Mouse (Mus musculus) hindbrain, embryonic 14.5 days (tissue): ENCODE measurements around the gene Eif4g3. TPM values are rescaled to one million over a fixed set of nuclear protein-coding genes. Genes with fewer than 3 reads are reported as not detected.

Experiments
- ATAC-seq: fragments of 200-750 bp; cut with Nextera tagmentation; 2 replicates; pipeline ENCODE4 v1.8.0; 2017; ENCODE audit warnings: moderate number of reproducible peaks, mild to moderate bottlenecking, moderate TSS enrichment, moderate library complexity; ENCODE audit not compliant: low FRiP score
- DNase-seq: peaks from one replicate; pipeline ENCODE4 v3.0.0-alpha.2; 2015; ENCODE audit warnings: low spot score
- H3K27ac ChIP-seq: fragments of 300-500 bp; sonication (generic); 2 replicates; pipeline ENCODE4 v1.5.1; 2014; ENCODE audit warnings: mild to moderate bottlenecking, moderate library complexity
- H3K27me3 ChIP-seq: fragments of 300-500 bp; sonication (generic); 2 replicates; pipeline ENCODE4 v1.6.1; 2014; ENCODE audit warnings: mild to moderate bottlenecking, low read length, mixed read lengths; ENCODE audit not compliant: control insufficient read depth, insufficient read depth
- H3K36me3 ChIP-seq: fragments of 300-500 bp; sonication (generic); replicated peaks from 2 replicates; pipeline ENCODE4 v1.6.1; 2014; ENCODE audit not compliant: control insufficient read depth, insufficient read depth
- H3K4me1 ChIP-seq: fragments of 300-500 bp; sonication (generic); replicated peaks from 2 replicates; pipeline ENCODE4 v1.6.1; 2014; ENCODE audit warnings: antibody characterized with exemption, low read length, mixed read lengths; ENCODE audit not compliant: control insufficient read depth, insufficient read depth
- H3K4me2 ChIP-seq: fragments of 300-500 bp; sonication (generic); replicated peaks from 2 replicates; pipeline ENCODE4 v1.6.1; 2014; ENCODE audit warnings: mild to moderate bottlenecking, moderate library complexity
- H3K4me3 ChIP-seq: fragments of 300-500 bp; sonication (generic); replicated peaks from 2 replicates; pipeline ENCODE4 v1.5.1; 2014; ENCODE audit warnings: mild to moderate bottlenecking, low read length
- H3K9ac ChIP-seq: fragments of 300-500 bp; sonication (generic); 2 replicates; pipeline ENCODE4 v1.6.1; 2014
- H3K9me3 ChIP-seq: fragments of 300-500 bp; sonication (generic); 2 replicates; pipeline ENCODE4 v1.6.1; 2016; ENCODE audit warnings: low read length; ENCODE audit not compliant: control insufficient read depth
- WGBS: fragments of 180-500 bp; shearing (Covaris S2); extraction: QIAGEN DNeasy Blood & Tissue Kit; methylation state at CpG from one replicate; pipeline ENCODE4 v1.1.7; 2014; 5-methylcytosine and 5-hydroxymethylcytosine counted together
- polyA plus RNA-seq: library from polyadenylated mRNA; unstranded; fragments of >200 nt; fragmentation: Nextera tagmentation; extraction: Ambion mirVana; gene quantifications from 2 replicates; pipeline ENCODE4 v1.2.1, GENCODE M21; 2014

The Eif4g3 gene
- polyA plus RNA-seq, 1 experiment from 2014 or later, result 65.3 TPM

DNA sequence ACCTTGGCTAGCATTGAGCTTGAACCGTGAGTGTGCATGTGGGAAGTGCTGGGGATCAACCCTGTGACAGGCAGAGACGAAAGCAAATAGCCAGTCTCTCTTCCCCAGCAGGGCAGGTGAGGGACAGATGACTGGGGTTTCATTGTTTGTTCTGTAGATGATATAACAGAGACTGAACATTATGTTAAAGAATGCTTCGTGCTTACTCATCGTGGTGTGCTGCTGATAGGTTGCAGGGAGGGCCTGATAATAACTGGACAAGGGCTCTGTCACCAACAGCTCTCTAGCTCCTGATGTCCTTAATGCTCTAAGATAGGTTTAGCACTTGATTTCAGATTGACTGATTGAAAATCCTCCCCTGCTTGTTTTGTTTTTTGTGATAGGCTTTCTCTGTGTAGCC, 23.1 kb downstream of the Eif4g3 start:
- Histone ChIP-seq H3K9ac (no peak overlapping the region), H3K4me2 (no peak overlapping the region), H3K4me3 (no peak overlapping the region), H3K27me3 (no peaks in the 10 kb centered on the region), H3K27ac (no peak overlapping the region), H3K4me1 (peaks cover 29% of the 10 kb centered on the region), H3K36me3 (peaks cover 36% of the 10 kb centered on the region), H3K9me3 (no peaks in the 10 kb centered on the region)
- ATAC-seq (no peak), DNase-seq (no peak)
- WGBS, result 87% methylated on average over 4 of the region's 4 CpGs

DNA sequence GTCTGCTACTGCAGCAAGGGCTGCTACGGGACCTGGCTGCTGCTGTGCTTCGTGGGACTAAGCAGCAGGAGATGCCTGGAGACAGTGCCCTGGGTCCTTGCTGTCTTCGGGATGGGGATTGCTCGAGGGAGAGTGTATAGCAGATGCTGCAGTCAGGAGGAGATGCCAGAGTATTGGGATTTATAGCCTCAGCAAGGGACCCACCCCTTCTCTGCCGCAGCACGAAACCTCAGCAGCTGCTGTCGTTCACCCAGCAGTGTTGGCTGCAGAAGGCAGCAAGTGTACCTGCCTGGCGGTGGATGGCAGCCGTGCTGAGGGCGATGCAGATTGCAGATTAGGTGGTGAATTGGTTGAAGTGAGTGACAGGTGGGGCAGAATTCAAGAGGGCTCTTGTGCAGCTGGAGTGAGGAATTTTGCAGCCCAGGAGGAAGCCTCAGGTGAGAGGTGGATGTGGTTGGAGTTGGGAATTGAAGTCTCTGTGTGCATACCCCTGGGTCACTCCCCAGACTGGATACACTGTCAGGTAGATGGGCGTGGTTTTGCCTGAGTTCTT, 24.3 kb downstream of the Eif4g3 start:
- WGBS, result 62% methylated on average over 11 of the region's 11 CpGs
- peak overlapping the region; percentile 69 for H3K27ac ChIP-seq
- H3K4me3 ChIP-seq, result no peak overlapping the region
- H3K36me3 ChIP-seq, result peaks cover 36% of the 10 kb centered on the region
- DNase-seq (no peak), ATAC-seq (no peak)
- no peak overlapping the region for H3K4me2 ChIP-seq
- H3K27me3 ChIP-seq, result no peaks in the 10 kb centered on the region
- no peak overlapping the region for H3K9ac ChIP-seq
- H3K4me1 ChIP-seq, result peaks cover 35% of the 10 kb centered on the region
- no peaks in the 10 kb centered on the region for H3K9me3 ChIP-seq

DNA sequence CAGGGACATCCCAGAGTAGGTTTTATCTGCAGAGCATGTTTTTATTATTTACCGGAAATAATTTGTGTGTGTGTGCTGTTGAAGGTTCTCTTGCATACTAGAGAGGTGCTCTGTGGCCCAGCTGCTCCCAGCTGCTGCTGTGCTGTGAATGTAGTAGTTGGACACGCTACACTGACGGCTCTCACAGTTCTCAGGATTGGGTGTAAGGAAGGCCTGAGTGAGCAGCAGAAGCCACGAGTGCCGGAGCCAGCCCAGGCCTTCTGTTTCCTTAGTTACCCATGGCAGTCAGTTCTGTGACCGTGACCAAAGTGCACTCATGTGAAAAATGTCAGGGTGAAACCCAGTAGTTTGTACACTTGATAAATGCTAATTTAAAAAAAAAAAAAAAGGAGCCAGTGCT, 25.2 kb downstream of the Eif4g3 start:
- Histone ChIP-seq H3K27ac (0 out of 2 replicates have a peak overlapping the region, but pooled peaks have one; percentile 69), H3K4me1 (peaks cover 35% of the 10 kb centered on the region), H3K9me3 (no peaks in the 10 kb centered on the region), H3K36me3 (peaks cover 36% of the 10 kb centered on the region), H3K4me3 (no peak overlapping the region), H3K4me2 (no peak overlapping the region), H3K9ac (no peak overlapping the region), H3K27me3 (no peaks in the 10 kb centered on the region)
- no peak for DNase-seq
- ATAC-seq, result no peak
- WGBS, result 29% methylated on average over 6 of the region's 6 CpGs

DNA sequence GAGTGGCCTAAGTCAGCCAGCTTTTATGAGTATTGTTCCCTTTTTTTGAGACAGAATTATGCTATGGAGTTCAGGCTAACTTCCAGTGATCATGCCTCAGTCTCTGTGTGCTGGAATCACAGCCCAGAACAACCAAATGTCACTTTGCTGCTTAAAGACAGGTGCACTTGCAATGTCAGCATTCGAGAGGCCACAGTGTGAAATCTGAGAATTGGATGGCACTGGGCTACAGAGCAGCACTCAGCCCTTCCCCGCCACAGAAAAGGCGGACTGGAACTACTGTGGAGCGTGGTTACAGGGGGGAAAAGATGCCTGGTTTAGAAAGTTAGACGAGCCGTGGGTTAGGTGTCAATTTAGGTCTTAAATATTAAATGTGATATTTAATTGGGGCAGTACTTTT, 27.4 kb downstream of the Eif4g3 start:
- Histone ChIP-seq H3K36me3 (peaks cover 23% of the 10 kb centered on the region), H3K9me3 (no peaks in the 10 kb centered on the region), H3K4me2 (no peak overlapping the region), H3K27me3 (no peaks in the 10 kb centered on the region), H3K4me3 (no peak overlapping the region), H3K27ac (0 out of 2 replicates have a peak overlapping the region, but pooled peaks have one; percentile 35), H3K9ac (no peak overlapping the region), H3K4me1 (peaks cover 35% of the 10 kb centered on the region)
- no peak for DNase-seq
- 75% methylated on average over 6 of the region's 6 CpGs for WGBS
- ATAC-seq, result no peak

DNA sequence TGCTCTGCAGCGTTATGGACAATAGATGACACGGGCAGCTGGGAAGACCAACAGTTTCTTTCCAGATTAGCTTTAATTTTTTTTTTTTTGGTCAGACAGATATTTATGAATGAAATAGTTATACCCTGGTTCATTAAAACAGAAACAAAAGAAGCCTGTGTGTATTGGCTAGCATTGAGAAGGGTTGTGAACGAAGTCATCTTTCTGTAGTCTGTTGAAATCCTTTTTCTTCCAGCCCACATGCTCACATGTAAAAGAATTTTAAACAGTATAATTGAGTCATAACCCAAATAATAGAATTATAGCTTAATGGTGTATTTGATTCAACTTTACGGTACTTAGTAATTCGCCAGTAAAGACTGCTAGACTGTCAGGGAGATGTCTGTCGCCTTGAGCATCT, 28.8 kb downstream of the Eif4g3 start:
- no peak for ATAC-seq
- WGBS, result 68% methylated on average over 6 of the region's 6 CpGs
- DNase-seq, result no peak

DNA sequence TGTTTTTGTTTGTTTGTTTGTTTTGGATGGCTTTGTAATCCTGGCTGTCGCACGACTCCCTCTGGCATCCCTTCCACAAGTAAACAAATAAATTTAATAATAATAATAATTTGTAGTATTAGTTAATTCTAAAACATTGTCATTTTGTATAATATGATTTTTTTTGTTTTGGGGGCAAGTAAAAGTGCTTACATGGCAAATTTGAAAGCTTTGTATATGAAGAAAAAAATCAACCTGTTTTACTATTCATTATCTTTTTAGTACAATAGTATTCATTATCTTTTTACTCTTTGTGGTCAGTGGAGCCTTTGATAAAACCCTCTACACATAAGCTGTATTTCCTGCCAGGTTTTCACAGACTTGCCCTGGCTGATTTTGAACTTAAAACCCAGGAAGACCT, 29.9 kb downstream of the Eif4g3 start:
- Histone ChIP-seq H3K4me3 (no peak overlapping the region), H3K4me2 (no peak overlapping the region), H3K9ac (no peak overlapping the region), H3K9me3 (no peaks in the 10 kb centered on the region), H3K4me1 (peaks cover 16% of the 10 kb centered on the region), H3K27me3 (no peaks in the 10 kb centered on the region), H3K36me3 (peaks cover 10% of the 10 kb centered on the region), H3K27ac (no peak overlapping the region)
- no peak for DNase-seq
- WGBS, result 88% methylated on average over 2 of the region's 2 CpGs
- no peak for ATAC-seq

More for the DNA sequence above, 28.8 kb downstream of the Eif4g3 start:
- Histone ChIP-seq H3K9me3 (no peaks in the 10 kb centered on the region), H3K4me1 (peaks cover 27% of the 10 kb centered on the region), H3K27ac (no peak overlapping the region), H3K4me3 (no peak overlapping the region), H3K27me3 (no peaks in the 10 kb centered on the region), H3K36me3 (peaks cover 10% of the 10 kb centered on the region; the same call in 1 of the 2 replicates), H3K4me2 (no peak overlapping the region), H3K9ac (no peak overlapping the region)

DNA sequence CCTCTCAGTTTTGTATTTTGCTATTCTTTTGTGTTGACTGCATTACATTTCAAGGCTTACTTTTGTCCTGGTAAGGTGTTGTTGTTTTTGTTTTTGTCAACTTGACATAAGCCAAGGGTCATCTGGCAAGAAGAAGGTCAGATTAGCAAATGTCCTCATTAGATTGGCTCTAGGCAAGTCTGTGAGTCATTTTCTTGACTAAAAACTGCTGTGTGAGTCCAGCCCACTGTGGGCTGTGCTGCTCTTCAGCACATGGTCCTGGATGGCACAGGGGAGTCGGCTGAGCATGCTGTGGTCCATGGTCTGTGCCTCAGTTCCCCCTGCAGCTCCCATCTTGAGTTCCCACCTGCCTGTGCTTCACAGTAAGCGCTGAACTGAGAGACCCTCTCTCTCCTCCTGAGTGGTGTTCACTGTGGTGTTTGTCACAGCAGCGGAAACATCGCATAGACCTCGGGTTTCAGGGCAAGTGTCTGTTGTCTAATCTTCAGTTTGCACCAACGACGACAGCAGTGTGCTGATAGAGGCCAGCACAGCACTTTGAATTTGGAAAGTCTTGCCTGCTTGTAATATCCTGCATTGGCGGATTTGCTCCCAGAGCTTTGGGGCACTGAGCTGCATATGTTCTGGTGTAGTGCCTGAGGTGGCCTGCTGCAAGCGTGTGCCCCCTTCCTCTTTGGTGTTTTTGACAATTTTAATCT, 30.7 kb downstream of the Eif4g3 start:
- DNase-seq, result no peak
- ATAC-seq, result no peak
- Histone ChIP-seq H3K36me3 (peaks cover 13% of the 10 kb centered on the region), H3K27ac (no peak overlapping the region), H3K4me2 (no peak overlapping the region), H3K9me3 (no peaks in the 10 kb centered on the region), H3K27me3 (no peaks in the 10 kb centered on the region), H3K9ac (no peak overlapping the region), H3K4me1 (peaks cover 16% of the 10 kb centered on the region), H3K4me3 (no peak overlapping the region)
- 92% methylated on average over 9 of the region's 9 CpGs for WGBS

DNA sequence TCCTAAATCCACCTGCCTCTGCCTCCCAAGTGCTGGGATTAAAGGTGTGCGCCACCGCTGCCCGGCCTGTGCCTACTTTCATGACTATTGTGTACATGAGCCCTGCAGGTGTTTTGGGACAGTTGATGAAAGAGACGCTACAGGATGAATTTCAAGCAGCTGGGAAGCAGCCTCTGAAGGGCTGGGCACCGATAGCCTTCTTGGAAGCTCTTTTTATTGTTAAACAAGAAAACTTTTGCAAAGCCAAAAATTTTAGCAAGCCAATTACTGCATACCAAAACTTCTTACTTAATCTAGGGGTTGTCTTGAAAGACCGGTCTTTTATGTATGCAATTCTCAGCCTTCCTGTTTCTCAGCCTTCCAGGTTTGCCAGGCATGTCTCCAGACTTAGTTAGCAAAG, 36.3 kb downstream of the Eif4g3 start:
- H3K27me3 ChIP-seq, result no peaks in the 10 kb centered on the region
- ATAC-seq (no peak), DNase-seq (no peak)
- no peak overlapping the region for H3K27ac ChIP-seq
- peaks cover 29% of the 10 kb centered on the region for H3K36me3 ChIP-seq
- H3K4me1 ChIP-seq, result no peaks in the 10 kb centered on the region
- no peaks in the 10 kb centered on the region for H3K9me3 ChIP-seq
- H3K4me3 ChIP-seq, result no peak overlapping the region
- H3K4me2 ChIP-seq, result no peak overlapping the region
- 89% methylated on average over 6 of the region's 6 CpGs for WGBS
- no peak overlapping the region for H3K9ac ChIP-seq

DNA sequence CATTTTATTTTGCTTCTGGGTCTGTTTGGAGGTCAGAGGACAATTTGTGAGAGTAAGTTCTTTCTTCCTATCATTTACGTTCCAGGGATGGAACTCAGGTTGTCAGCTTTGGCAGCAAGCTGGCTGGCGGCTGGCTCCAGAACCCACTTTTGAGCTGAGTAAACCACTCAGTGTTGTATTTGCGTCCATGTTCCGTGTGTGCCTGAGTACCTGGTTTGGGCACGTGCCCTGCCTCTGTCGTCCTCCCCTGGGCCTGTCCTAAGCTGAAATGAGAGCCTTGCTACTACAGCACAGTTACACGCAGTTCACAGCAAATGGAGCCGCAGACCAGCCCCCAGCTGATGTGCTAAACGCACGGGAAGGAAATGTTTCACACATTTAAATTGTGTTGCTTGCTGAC, 39.0 kb downstream of the Eif4g3 start:
- Histone ChIP-seq H3K4me1 (peaks cover 7% of the 10 kb centered on the region), H3K27ac (no peak overlapping the region), H3K4me2 (no peak overlapping the region), H3K27me3 (no peaks in the 10 kb centered on the region), H3K9ac (no peak overlapping the region), H3K36me3 (peaks cover 29% of the 10 kb centered on the region), H3K4me3 (no peak overlapping the region), H3K9me3 (no peaks in the 10 kb centered on the region)
- ATAC-seq (no peak), DNase-seq (no peak)
- 95% methylated on average over 10 of the region's 10 CpGs for WGBS
